Mouse (Mus musculus) hindbrain, embryonic 11.5 days (tissue): ENCODE results near the gene Csrp3. TPM values are rescaled to one million over a fixed set of nuclear protein-coding genes. Genes with fewer than 3 reads are reported as not detected.

Experiments used
- ATAC-seq: fragments of 200-750 bp; cut with Nextera tagmentation; 2 replicates; pipeline ENCODE4 v1.8.0; 2017; ENCODE audit warnings: mild to moderate bottlenecking, moderate TSS enrichment, moderate library complexity; ENCODE audit not compliant: low FRiP score
- DNase-seq: peaks from one replicate; pipeline ENCODE4 v3.0.0-alpha.2; 2015; ENCODE audit warnings: low spot score
- H3K27ac ChIP-seq: fragments of 300-500 bp; sonication (generic); 2 replicates; pipeline ENCODE4 v1.5.1; 2014; ENCODE audit warnings: mild to moderate bottlenecking, low read depth, low read length
- H3K27me3 ChIP-seq: fragments of 300-500 bp; sonication (generic); 2 replicates; pipeline ENCODE4 v1.6.1; 2014; ENCODE audit warnings: mild to moderate bottlenecking, low read length, moderate library complexity, mixed read lengths; ENCODE audit not compliant: control insufficient read depth, insufficient read depth
- H3K36me3 ChIP-seq: fragments of 300-500 bp; sonication (generic); 2 replicates; pipeline ENCODE4 v1.6.1; 2014; ENCODE audit warnings: mild to moderate bottlenecking, low read length, moderate library complexity, mixed read lengths; ENCODE audit not compliant: control insufficient read depth, insufficient read depth
- H3K4me1 ChIP-seq: fragments of 300-500 bp; sonication (generic); replicated peaks from 2 replicates; pipeline ENCODE4 v1.6.1; 2014; ENCODE audit warnings: low read length, mixed read lengths; ENCODE audit not compliant: control insufficient read depth, insufficient read depth
- H3K4me2 ChIP-seq: fragments of 300-500 bp; sonication (generic); replicated peaks from 2 replicates; pipeline ENCODE4 v1.6.1; 2014; ENCODE audit warnings: mild to moderate bottlenecking, low read depth, low read length
- H3K4me3 ChIP-seq: fragments of 300-500 bp; sonication (generic); 2 replicates; pipeline ENCODE4 v1.5.1; 2014; ENCODE audit warnings: low read depth, low read length
- H3K9ac ChIP-seq: fragments of 300-500 bp; sonication (generic); 2 replicates; pipeline ENCODE4 v1.6.1; 2014; ENCODE audit warnings: low read depth, low read length
- H3K9me3 ChIP-seq: fragments of 300-500 bp; sonication (generic); 2 replicates; pipeline ENCODE4 v1.6.1; 2016; ENCODE audit warnings: low read length; ENCODE audit not compliant: control insufficient read depth
- WGBS: fragments of 180-500 bp; shearing (Covaris S2); extraction: QIAGEN DNeasy Blood & Tissue Kit; methylation state at CpG from one replicate; pipeline ENCODE4 v1.1.7; 2014; 5-methylcytosine and 5-hydroxymethylcytosine counted together
- polyA plus RNA-seq: library from polyadenylated mRNA; unstranded; fragments of >200 nt; fragmentation: Nextera tagmentation; extraction: Ambion mirVana; gene quantifications from 2 replicates; pipeline ENCODE4 v1.2.1, GENCODE M21; 2014

Csrp3 gene
- polyA plus RNA-seq, 1 experiment from 2014 or later: not detected

DNA sequence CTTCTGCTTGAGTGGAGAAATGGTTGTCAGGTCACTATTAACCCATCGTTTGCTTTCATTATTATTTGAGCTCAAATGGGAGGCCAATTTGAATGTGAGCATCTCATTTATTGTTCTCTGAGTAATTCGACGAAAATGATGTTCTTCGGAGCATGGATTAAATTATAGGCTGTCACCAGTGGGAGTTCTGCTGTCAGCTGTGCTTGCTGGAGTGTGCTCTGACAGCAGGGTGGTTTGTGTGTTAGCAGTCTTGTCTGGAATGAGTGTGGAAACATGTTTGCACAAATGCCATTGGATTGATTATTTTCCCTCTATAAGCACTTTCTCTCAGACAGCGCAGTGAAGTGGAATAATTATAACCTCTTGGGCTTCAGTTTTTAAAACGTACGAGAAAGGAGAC, 44.5 kb downstream of the Csrp3 start:
- Histone ChIP-seq H3K27me3 (no peaks in the 10 kb centered on the region), H3K4me3 (no peak overlapping the region), H3K9me3 (no peaks in the 10 kb centered on the region), H3K9ac (no peak overlapping the region), H3K36me3 (peaks cover 4% of the 10 kb centered on the region; the same call in 1 of the 2 replicates), H3K4me2 (no peak overlapping the region), H3K4me1 (no peaks in the 10 kb centered on the region), H3K27ac (no peak overlapping the region)
- DNase-seq (no peak), ATAC-seq (no peak)
- 89% methylated on average over 7 of the region's 7 CpGs for WGBS

DNA sequence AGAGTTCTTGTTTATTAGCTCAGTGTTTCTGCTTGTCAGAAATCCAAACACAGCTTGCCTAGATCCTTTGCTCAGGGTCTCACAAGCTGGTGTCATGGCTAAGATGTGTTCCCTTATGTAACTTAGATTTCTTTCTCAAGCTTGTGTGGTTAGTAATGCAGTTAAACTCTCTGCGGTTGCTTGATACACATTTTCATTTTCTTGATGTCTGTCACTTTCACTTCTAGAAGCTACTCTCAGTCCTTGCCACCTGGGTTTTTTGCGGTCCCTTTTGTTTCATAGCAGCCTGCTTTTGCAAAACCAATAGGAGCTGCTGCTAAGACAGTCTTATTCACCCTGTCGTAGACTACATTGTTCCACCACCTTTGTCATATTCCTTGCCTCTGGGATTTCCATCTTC, 52.7 kb downstream of the Csrp3 start:
- no peaks in the 10 kb centered on the region for H3K9me3 ChIP-seq
- H3K9ac ChIP-seq: no peak overlapping the region
- H3K36me3 ChIP-seq: no peaks in the 10 kb centered on the region
- 88% methylated on average over 3 of the region's 3 CpGs for WGBS
- no peaks in the 10 kb centered on the region for H3K27me3 ChIP-seq
- H3K4me2 ChIP-seq: no peak overlapping the region
- no peak overlapping the region for H3K27ac ChIP-seq
- no peak overlapping the region for H3K4me3 ChIP-seq
- H3K4me1 ChIP-seq: no peaks in the 10 kb centered on the region
- ATAC-seq: no peak
- no peak for DNase-seq

DNA sequence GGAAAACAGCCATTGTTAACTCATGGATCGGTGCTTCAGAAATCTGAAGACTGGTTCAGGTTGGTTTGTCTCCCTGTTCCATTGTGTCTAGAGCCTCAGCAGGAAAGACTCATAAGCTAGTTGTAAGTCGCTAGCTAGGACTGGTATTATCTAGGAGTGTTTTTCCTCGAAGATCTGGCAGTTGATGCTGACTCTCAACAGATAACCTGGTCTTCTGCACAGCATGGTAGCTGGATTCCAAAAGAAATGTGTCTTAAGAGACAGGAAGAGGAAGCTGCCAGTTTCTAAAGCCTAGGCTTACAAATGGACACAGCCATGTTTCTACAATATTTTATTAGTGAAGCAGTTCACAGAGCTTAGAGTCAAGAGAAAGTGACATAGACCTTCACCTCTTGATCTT, 56.4 kb downstream of the Csrp3 start:
- DNase-seq: no peak
- H3K36me3 ChIP-seq: no peaks in the 10 kb centered on the region
- no peak for ATAC-seq
- no peak overlapping the region for H3K4me2 ChIP-seq
- no peak overlapping the region for H3K4me3 ChIP-seq
- 78% methylated on average over 3 of the region's 3 CpGs for WGBS
- no peak overlapping the region for H3K27ac ChIP-seq
- H3K4me1 ChIP-seq: no peaks in the 10 kb centered on the region
- no peaks in the 10 kb centered on the region for H3K9me3 ChIP-seq
- H3K9ac ChIP-seq: no peak overlapping the region
- H3K27me3 ChIP-seq: no peaks in the 10 kb centered on the region

DNA sequence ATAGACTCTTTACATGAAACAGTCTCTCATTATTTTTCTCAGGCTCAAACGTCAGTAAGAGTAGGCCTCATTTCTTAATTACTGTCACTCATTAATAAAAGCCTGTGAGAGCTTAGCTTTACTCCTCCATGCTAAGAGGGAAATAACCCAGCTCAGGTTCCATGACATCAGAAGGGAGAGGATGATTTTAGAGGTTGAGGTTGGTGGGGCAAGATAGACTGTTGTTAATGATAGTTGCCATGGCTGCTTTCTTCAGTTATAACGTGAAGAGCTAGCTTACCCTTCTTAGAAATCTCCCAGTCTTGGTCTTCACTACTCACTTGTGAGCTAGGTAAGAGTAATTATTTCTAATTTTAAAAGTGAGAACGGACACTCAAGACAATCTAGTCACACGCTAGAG, 57.7 kb downstream of the Csrp3 start:
- no peak for ATAC-seq
- DNase-seq: no peak
- Histone ChIP-seq H3K36me3 (no peaks in the 10 kb centered on the region), H3K9me3 (no peaks in the 10 kb centered on the region), H3K4me3 (no peak overlapping the region), H3K27me3 (no peaks in the 10 kb centered on the region), H3K9ac (no peak overlapping the region), H3K4me1 (no peaks in the 10 kb centered on the region), H3K4me2 (no peak overlapping the region; the same call in 1 of the 2 replicates), H3K27ac (no peak overlapping the region)
- 73% methylated on average over 4 of the region's 4 CpGs for WGBS

DNA sequence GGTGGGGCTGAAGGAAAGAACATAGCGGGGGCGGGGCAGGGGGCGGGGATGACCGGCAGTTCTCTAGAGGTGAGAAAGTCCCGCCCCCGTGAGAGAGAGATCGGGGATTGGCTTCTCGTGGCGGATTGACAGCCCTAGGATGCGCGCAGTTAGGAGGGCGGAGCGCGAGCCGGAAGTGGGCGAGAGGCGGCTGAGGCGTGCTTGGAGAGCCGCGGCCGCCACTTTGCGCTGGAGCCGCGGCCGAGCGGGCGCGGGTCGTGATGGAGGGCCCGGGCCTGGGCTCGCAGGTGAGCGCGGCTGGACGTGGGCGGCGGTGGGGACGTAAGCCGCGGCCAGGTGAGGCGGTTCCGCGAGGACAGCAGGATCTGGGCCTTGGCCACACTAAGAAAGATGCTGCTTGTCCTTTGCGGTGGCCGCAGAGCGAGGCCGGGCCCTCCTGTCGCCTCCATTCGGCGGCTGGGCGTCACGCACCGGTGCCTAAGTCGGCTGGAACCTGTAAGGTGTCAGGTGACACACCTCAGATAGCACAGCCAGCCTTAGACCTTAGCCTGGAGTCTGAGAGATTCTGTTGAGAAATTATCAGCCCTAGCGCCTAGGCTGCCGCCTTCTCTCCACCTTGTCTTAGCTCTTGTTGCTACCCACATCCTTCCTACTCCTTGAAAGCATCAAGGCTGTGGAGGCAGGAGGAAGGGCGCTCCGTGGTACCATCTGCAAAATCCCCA, 58.8 kb downstream of the Csrp3 start, which contains the start of gene Zdhhc13:
TSS of gene Zdhhc13 (plus strand) at position 153 of the 722 bp plus-strand sequence.
- Histone ChIP-seq H3K4me1 (no peaks in the 10 kb centered on the region), H3K36me3 (no peaks in the 10 kb centered on the region), H3K9me3 (no peaks in the 10 kb centered on the region), H3K9ac (peak within 1 kb of the TSS; percentile 72), H3K27me3 (no peaks in the 10 kb centered on the region), H3K4me2 (peak within 1 kb of the TSS; percentile 68), H3K27ac (peak within 1 kb of the TSS; percentile 14; the same call in 1 of the 2 replicates), H3K4me3 (peak within 1 kb of the TSS; percentile 68)
- peak; percentile 99 for ATAC-seq
- peak; percentile 94 for DNase-seq
- WGBS: 1% methylated on average over 57 of the region's 57 CpGs

DNA sequence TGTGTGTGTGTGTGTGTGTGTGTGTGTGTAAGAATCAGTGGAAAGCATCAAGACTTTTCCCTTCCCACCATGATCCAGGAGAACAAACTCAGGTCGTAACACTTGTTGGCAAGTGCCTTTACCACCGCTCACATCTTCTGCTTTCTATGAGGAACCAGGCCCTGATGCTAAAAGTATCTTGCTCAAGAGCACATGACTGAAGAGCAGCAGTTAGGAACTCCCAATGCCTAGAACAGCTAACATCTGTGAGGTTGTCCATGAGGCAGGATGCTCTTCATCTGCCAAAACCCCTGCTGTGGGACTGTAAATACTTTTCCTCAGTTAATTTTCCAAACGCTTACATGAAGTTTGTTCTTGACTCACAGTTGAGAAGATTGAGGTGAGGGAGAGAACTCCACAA, 59.5 kb downstream of the Csrp3 start:
- Histone ChIP-seq H3K9me3 (no peaks in the 10 kb centered on the region), H3K4me3 (0 out of 2 replicates have a peak overlapping the region, but pooled peaks have one; percentile 68), H3K9ac (no peak overlapping the region), H3K27ac (no peak overlapping the region), H3K4me1 (no peaks in the 10 kb centered on the region), H3K36me3 (no peaks in the 10 kb centered on the region), H3K4me2 (peak overlapping the region; percentile 68), H3K27me3 (no peaks in the 10 kb centered on the region)
- DNase-seq (no peak), ATAC-seq (peak; percentile 26)
- 70% methylated on average over 3 of the region's 3 CpGs for WGBS

DNA sequence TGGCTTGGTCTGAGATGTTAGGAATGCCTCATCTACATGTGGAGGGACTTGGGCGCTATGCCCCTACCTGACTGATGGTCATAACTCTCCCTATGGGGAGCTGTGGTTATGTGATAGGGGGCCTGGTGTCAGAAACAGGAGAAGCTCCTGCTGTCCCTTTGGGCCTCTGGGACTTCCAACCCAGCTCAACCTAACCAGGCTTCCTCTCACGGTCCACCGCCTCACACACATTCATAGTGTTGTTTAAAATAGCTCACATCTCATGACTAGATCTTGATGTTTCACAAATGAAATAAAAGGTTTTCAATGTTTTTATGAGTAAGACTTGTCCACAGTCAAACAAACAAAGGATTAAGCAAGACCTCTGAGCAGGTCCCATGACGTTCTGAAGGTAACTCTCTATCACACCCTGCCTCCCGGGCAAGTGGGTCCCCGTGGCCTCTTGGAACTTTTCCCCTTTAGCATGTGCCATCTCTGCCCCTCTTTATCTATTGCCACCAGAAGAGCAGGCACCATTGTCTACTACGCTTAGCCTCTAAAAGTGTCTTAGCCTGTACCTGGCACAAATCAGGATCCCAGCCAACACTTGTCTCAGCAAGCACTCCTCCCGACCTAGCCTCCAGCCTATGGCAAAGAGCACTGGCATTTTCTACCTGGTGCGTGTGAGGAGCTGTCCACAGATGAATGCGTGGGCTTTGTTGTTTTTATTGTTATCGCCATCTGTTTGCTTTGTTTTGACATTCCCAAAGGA, 62.9 kb downstream of the Csrp3 start:
- Histone ChIP-seq H3K4me1 (no peaks in the 10 kb centered on the region), H3K4me2 (no peak overlapping the region), H3K27ac (no peak overlapping the region), H3K36me3 (no peaks in the 10 kb centered on the region), H3K4me3 (no peak overlapping the region), H3K27me3 (no peaks in the 10 kb centered on the region), H3K9me3 (no peaks in the 10 kb centered on the region), H3K9ac (no peak overlapping the region)
- 85% methylated on average over 11 of the region's 11 CpGs for WGBS
- no peak for DNase-seq
- ATAC-seq: no peak

DNA sequence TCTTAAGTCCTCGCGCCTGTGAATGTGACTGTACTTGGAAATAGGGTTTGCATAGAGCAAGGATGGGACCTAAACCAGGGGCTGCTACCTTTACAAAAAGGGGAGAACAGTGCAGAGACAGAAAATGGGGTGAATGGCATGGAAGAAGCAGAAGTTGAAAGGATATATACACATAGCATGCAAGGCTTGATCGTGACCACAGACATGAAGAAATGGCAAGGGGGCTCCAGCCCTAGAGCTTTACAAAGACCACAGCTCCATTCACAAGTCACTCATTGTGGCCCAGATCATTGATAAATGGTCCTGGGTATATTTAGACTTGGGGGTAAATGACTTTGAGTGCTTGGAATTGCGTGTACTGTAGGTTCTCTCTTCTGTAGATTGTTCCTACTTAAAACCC, 65.4 kb downstream of the Csrp3 start:
- WGBS: 83% methylated on average over 4 of the region's 4 CpGs
- Histone ChIP-seq H3K27ac (no peak overlapping the region), H3K9ac (no peak overlapping the region), H3K4me1 (no peaks in the 10 kb centered on the region), H3K4me2 (no peak overlapping the region), H3K36me3 (no peaks in the 10 kb centered on the region), H3K27me3 (no peaks in the 10 kb centered on the region), H3K9me3 (no peaks in the 10 kb centered on the region), H3K4me3 (no peak overlapping the region)
- DNase-seq (no peak), ATAC-seq (no peak)
